Mouse (Mus musculus) hindbrain, embryonic 14.5 days (tissue): ENCODE measurements around the gene Optn. TPM values are rescaled to one million over a fixed set of nuclear protein-coding genes. Genes with fewer than 3 reads are reported as not detected.

Source experiments
- ATAC-seq: fragments of 200-750 bp; cut with Nextera tagmentation; 2 replicates; pipeline ENCODE4 v1.8.0; 2017; ENCODE audit warnings: moderate number of reproducible peaks, mild to moderate bottlenecking, moderate TSS enrichment, moderate library complexity; ENCODE audit not compliant: low FRiP score
- DNase-seq: peaks from one replicate; pipeline ENCODE4 v3.0.0-alpha.2; 2015; ENCODE audit warnings: low spot score
- H3K27ac ChIP-seq: fragments of 300-500 bp; sonication (generic); 2 replicates; pipeline ENCODE4 v1.5.1; 2014; ENCODE audit warnings: mild to moderate bottlenecking, moderate library complexity
- H3K27me3 ChIP-seq: fragments of 300-500 bp; sonication (generic); 2 replicates; pipeline ENCODE4 v1.6.1; 2014; ENCODE audit warnings: mild to moderate bottlenecking, low read length, mixed read lengths; ENCODE audit not compliant: control insufficient read depth, insufficient read depth
- H3K36me3 ChIP-seq: fragments of 300-500 bp; sonication (generic); replicated peaks from 2 replicates; pipeline ENCODE4 v1.6.1; 2014; ENCODE audit not compliant: control insufficient read depth, insufficient read depth
- H3K4me1 ChIP-seq: fragments of 300-500 bp; sonication (generic); replicated peaks from 2 replicates; pipeline ENCODE4 v1.6.1; 2014; ENCODE audit warnings: antibody characterized with exemption, low read length, mixed read lengths; ENCODE audit not compliant: control insufficient read depth, insufficient read depth
- H3K4me2 ChIP-seq: fragments of 300-500 bp; sonication (generic); replicated peaks from 2 replicates; pipeline ENCODE4 v1.6.1; 2014; ENCODE audit warnings: mild to moderate bottlenecking, moderate library complexity
- H3K4me3 ChIP-seq: fragments of 300-500 bp; sonication (generic); replicated peaks from 2 replicates; pipeline ENCODE4 v1.5.1; 2014; ENCODE audit warnings: mild to moderate bottlenecking, low read length
- H3K9ac ChIP-seq: fragments of 300-500 bp; sonication (generic); 2 replicates; pipeline ENCODE4 v1.6.1; 2014
- H3K9me3 ChIP-seq: fragments of 300-500 bp; sonication (generic); 2 replicates; pipeline ENCODE4 v1.6.1; 2016; ENCODE audit warnings: low read length; ENCODE audit not compliant: control insufficient read depth
- WGBS: fragments of 180-500 bp; shearing (Covaris S2); extraction: QIAGEN DNeasy Blood & Tissue Kit; methylation state at CpG from one replicate; pipeline ENCODE4 v1.1.7; 2014; 5-methylcytosine and 5-hydroxymethylcytosine counted together
- polyA plus RNA-seq: library from polyadenylated mRNA; unstranded; fragments of >200 nt; fragmentation: Nextera tagmentation; extraction: Ambion mirVana; gene quantifications from 2 replicates; pipeline ENCODE4 v1.2.1, GENCODE M21; 2014

Gene Optn
- polyA plus RNA-seq, 1 experiment from 2014 or later: 18.0 TPM

- H3K27ac ChIP-seq: no peak overlapping the region
- ATAC-seq: no peak
- WGBS: 98% methylated on average over 2 of the region's 2 CpGs
- H3K9ac ChIP-seq: no peak overlapping the region
- no peak for DNase-seq
- no peaks in the 10 kb centered on the region for H3K36me3 ChIP-seq
- no peaks in the 10 kb centered on the region for H3K27me3 ChIP-seq
- no peak overlapping the region for H3K4me3 ChIP-seq
- no peak overlapping the region for H3K4me2 ChIP-seq
- no peaks in the 10 kb centered on the region for H3K4me1 ChIP-seq
- no peaks in the 10 kb centered on the region for H3K9me3 ChIP-seq
These were observed 20.4 kb downstream of the Optn start for GRCm38 (mm10) chr2:5043476-5043761.

- H3K9ac ChIP-seq: no peak overlapping the region
- H3K36me3 ChIP-seq: no peaks in the 10 kb centered on the region
- H3K4me2 ChIP-seq: no peak overlapping the region
- H3K4me3 ChIP-seq: no peak overlapping the region
- H3K4me1 ChIP-seq: 0 out of 2 replicates have a peak, but pooled peaks cover 3% of the 10 kb centered on the region
- DNase-seq (no peak), ATAC-seq (no peak)
- no peaks in the 10 kb centered on the region for H3K27me3 ChIP-seq
- H3K27ac ChIP-seq: no peak overlapping the region
- H3K9me3 ChIP-seq: no peaks in the 10 kb centered on the region
- WGBS: 84% methylated on average over 11 of the region's 11 CpGs
These were observed 21.0 kb downstream of the Optn start for GRCm38 (mm10) chr2:5042616-5043475.

GRCm38 (mm10) chr2:5041854-5042253 lies 22.0 kb downstream of the Optn start:
- H3K4me2 ChIP-seq: no peak overlapping the region
- 91% methylated on average over 5 of the region's 5 CpGs for WGBS
- no peak overlapping the region for H3K4me3 ChIP-seq
- ATAC-seq (no peak), DNase-seq (no peak)
- H3K4me1 ChIP-seq: 0 out of 2 replicates have a peak, but pooled peaks cover 3% of the 10 kb centered on the region
- no peaks in the 10 kb centered on the region for H3K27me3 ChIP-seq
- no peaks in the 10 kb centered on the region for H3K9me3 ChIP-seq
- H3K9ac ChIP-seq: no peak overlapping the region
- no peak overlapping the region for H3K27ac ChIP-seq
- no peaks in the 10 kb centered on the region for H3K36me3 ChIP-seq

GRCm38 (mm10) chr2:5040281-5041161 lies 23.3 kb downstream of the Optn start:
- Histone ChIP-seq H3K9me3 (no peaks in the 10 kb centered on the region), H3K4me1 (0 out of 2 replicates have a peak, but pooled peaks cover 3% of the 10 kb centered on the region), H3K4me3 (no peak overlapping the region), H3K36me3 (no peaks in the 10 kb centered on the region), H3K27ac (no peak overlapping the region), H3K4me2 (no peak overlapping the region), H3K9ac (no peak overlapping the region), H3K27me3 (no peaks in the 10 kb centered on the region)
- DNase-seq (no peak), ATAC-seq (no peak)
- WGBS: 94% methylated on average over 12 of the region's 12 CpGs

- no peak for ATAC-seq
- Histone ChIP-seq H3K9me3 (no peaks in the 10 kb centered on the region), H3K36me3 (no peaks in the 10 kb centered on the region), H3K4me1 (0 out of 2 replicates have a peak, but pooled peaks cover 3% of the 10 kb centered on the region), H3K4me3 (no peak overlapping the region), H3K9ac (no peak overlapping the region), H3K4me2 (no peak overlapping the region), H3K27ac (no peak overlapping the region), H3K27me3 (no peaks in the 10 kb centered on the region)
- no peak for DNase-seq
- WGBS: 85% methylated on average over 13 of the region's 13 CpGs
These were observed 24.3 kb downstream of the Optn start for GRCm38 (mm10) chr2:5039350-5040170.

- Histone ChIP-seq H3K9me3 (no peaks in the 10 kb centered on the region), H3K4me2 (no peak overlapping the region), H3K4me1 (0 out of 2 replicates have a peak, but pooled peaks cover 3% of the 10 kb centered on the region), H3K4me3 (no peak overlapping the region), H3K9ac (no peak overlapping the region), H3K27me3 (no peaks in the 10 kb centered on the region), H3K27ac (0 out of 2 replicates have a peak overlapping the region, but pooled peaks have one; percentile 14), H3K36me3 (no peaks in the 10 kb centered on the region)
- DNase-seq: peak; percentile 43
- WGBS: 41% methylated on average over 5 of the region's 5 CpGs
- 0 out of 2 replicates have a peak, but pooled peaks have one; percentile 55 for ATAC-seq
These were observed 25.5 kb downstream of the Optn start for GRCm38 (mm10) chr2:5038320-5038719.

- no peak overlapping the region for H3K4me2 ChIP-seq
- DNase-seq (no peak), ATAC-seq (no peak)
- no peaks in the 10 kb centered on the region for H3K9me3 ChIP-seq
- 34% methylated on average over 3 of the region's 3 CpGs for WGBS
- H3K27ac ChIP-seq: no peak overlapping the region
- H3K36me3 ChIP-seq: no peaks in the 10 kb centered on the region
- H3K4me3 ChIP-seq: no peak overlapping the region
- no peak overlapping the region for H3K9ac ChIP-seq
- no peaks in the 10 kb centered on the region for H3K27me3 ChIP-seq
- H3K4me1 ChIP-seq: 0 out of 2 replicates have a peak, but pooled peaks cover 3% of the 10 kb centered on the region
These were observed 26.5 kb downstream of the Optn start for GRCm38 (mm10) chr2:5037390-5037789.

GRCm38 (mm10) chr2:5036411-5037076 lies 27.3 kb downstream of the Optn start:
- Histone ChIP-seq H3K27ac (no peak overlapping the region), H3K9me3 (no peaks in the 10 kb centered on the region), H3K9ac (no peak overlapping the region), H3K4me1 (0 out of 2 replicates have a peak, but pooled peaks cover 3% of the 10 kb centered on the region), H3K4me3 (no peak overlapping the region), H3K27me3 (no peaks in the 10 kb centered on the region), H3K36me3 (no peaks in the 10 kb centered on the region), H3K4me2 (no peak overlapping the region)
- 75% methylated on average over 10 of the region's 10 CpGs for WGBS
- no peak for DNase-seq
- ATAC-seq: no peak
